Mouse (Mus musculus): ENCODE measurements at regions not wholly inside any gene's neighbourhood (a gene's known extent, or its start where the extent isn't known, plus 50 kb on each side); places are given as distances from the start of the nearest gene placed in this dataset.

DNA sequence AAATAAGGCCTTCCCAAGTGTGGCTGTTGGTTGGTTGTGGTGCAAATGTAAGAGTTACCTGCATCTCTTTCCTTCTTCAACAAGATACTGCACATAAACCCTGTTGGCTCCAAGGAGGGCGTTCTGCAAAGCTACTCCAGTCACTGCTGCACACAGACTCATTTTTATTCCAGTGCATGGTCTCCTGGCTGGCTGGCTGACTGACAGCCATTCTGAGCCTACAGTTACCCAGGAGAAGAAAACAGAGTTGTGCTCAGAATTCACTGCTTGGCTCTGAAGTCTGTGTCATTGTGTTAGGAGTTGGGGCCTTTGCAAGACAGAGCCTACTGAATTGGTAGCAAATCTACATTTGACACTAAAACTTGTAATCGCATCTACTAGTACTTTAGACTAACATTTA, 138.0 kb upstream of the Ank start:
- in situ Hi-C loops (cut with MboI; ENCODE audit: low sequenced_read_pairs in 2 of 2, unreplicated experiment in 2 of 2): no loop called here
- no peak overlapping the region for H3K4me3 ChIP-seq (ENCODE audit: insufficient read depth in 1 of 2, low read depth in 1 of 2, low read length in 2 of 2, poor library complexity in 1 of 2, severe bottlenecking in 1 of 2)
- DNase-seq (ENCODE audit: low read depth, low spot score): no peak
- H3K9ac ChIP-seq (ENCODE audit: insufficient read depth, low read depth, low read length, poor library complexity, severe bottlenecking): no peak overlapping the region
- H3K9me3 ChIP-seq (ENCODE audit: control insufficient read depth, insufficient read depth, low read depth, low read length): no peaks in the 10 kb centered on the region
- no peaks in the 10 kb centered on the region for H3K36me3 ChIP-seq (ENCODE audit: control insufficient read depth, insufficient read depth, low read length, poor library complexity, severe bottlenecking)
- no peak overlapping the region for H3K27ac ChIP-seq (ENCODE audit: insufficient read depth, low read depth, low read length, poor library complexity, severe bottlenecking)
- 0 out of 4 replicates have a peak, but pooled peaks cover 0 to 2% of the 10 kb centered on the region in 2 experiments for H3K4me1 ChIP-seq (ENCODE audit: control insufficient read depth in 2 of 2, insufficient read depth in 2 of 2, low read length in 2 of 2, poor library complexity in 1 of 2)
- TF ChIP-seq ZC3H11A (IDR thresholded peaks at IDR 0.05; ENCODE audit: borderline replicate concordance, low read depth, low read length): no peak
- TF ChIP-seq MAFK (IDR thresholded peaks at IDR 0.05; ENCODE audit: insufficient read depth, low read depth, low read length): no peak
- no peak for TF ChIP-seq ZNF384 (IDR thresholded peaks at IDR 0.05; ENCODE audit: low read depth, low read length)
- no peak for TF ChIP-seq CHD2 (IDR thresholded peaks at IDR 0.05; ENCODE audit: low read depth, low read length)
- no peak for TF ChIP-seq HCFC1 (IDR thresholded peaks at IDR 0.05; ENCODE audit: borderline replicate concordance, insufficient read depth, low read length)

DNA sequence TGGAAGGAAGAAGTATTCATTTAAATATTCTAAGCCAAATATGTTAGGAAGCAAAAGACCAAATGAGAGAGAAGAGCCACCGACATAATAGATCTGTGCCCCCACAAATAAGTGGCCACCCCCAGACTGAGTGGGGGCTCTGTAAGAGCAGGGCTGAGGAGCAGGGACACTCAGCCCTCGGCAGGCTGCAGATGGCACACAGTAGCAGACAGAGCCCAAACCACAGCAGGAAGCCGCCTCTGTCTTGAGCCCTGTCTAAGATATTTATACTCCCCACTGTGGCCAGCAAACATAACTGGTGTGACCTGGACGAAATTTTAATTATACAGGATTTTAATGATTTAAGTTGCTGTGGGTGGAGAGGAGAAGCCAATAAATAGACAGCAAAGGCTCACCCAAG, 126.4 kb upstream of the Ank start:
- no peak overlapping the region for H3K27ac ChIP-seq (ENCODE audit: insufficient read depth, low read depth, low read length, poor library complexity, severe bottlenecking)
- in situ Hi-C loops (cut with MboI; ENCODE audit: low sequenced_read_pairs in 2 of 2, unreplicated experiment in 2 of 2): no loop called here
- no peak for TF ChIP-seq CHD2 (IDR thresholded peaks at IDR 0.05; ENCODE audit: low read depth, low read length)
- TF ChIP-seq ZC3H11A (IDR thresholded peaks at IDR 0.05; ENCODE audit: borderline replicate concordance, low read depth, low read length): no peak
- no peak for TF ChIP-seq HCFC1 (IDR thresholded peaks at IDR 0.05; ENCODE audit: borderline replicate concordance, insufficient read depth, low read length)
- no peak for TF ChIP-seq MAFK (IDR thresholded peaks at IDR 0.05; ENCODE audit: insufficient read depth, low read depth, low read length)
- TF ChIP-seq ZNF384 (IDR thresholded peaks at IDR 0.05; ENCODE audit: low read depth, low read length): no peak
- DNase-seq (ENCODE audit: low read depth, low spot score): no peak
- H3K36me3 ChIP-seq (ENCODE audit: control insufficient read depth, insufficient read depth, low read length, poor library complexity, severe bottlenecking): no peaks in the 10 kb centered on the region
- H3K4me1 ChIP-seq (ENCODE audit: control insufficient read depth in 2 of 2, insufficient read depth in 2 of 2, low read length in 2 of 2, poor library complexity in 1 of 2): no peaks in the 10 kb centered on the region
- H3K4me3 ChIP-seq (ENCODE audit: insufficient read depth in 1 of 2, low read depth in 1 of 2, low read length in 2 of 2, poor library complexity in 1 of 2, severe bottlenecking in 1 of 2): no peak overlapping the region
- no peaks in the 10 kb centered on the region for H3K9me3 ChIP-seq (ENCODE audit: control insufficient read depth, insufficient read depth, low read depth, low read length)
- no peak overlapping the region for H3K9ac ChIP-seq (ENCODE audit: insufficient read depth, low read depth, low read length, poor library complexity, severe bottlenecking)

GRCm38 (mm10) chr15:27341518-27341976, 124.9 kb upstream of the Ank start:
- TF ChIP-seq ZNF384 (IDR thresholded peaks at IDR 0.05; ENCODE audit: low read depth, low read length): no peak
- no peak for TF ChIP-seq CHD2 (IDR thresholded peaks at IDR 0.05; ENCODE audit: low read depth, low read length)
- no peak for TF ChIP-seq HCFC1 (IDR thresholded peaks at IDR 0.05; ENCODE audit: borderline replicate concordance, insufficient read depth, low read length)
- TF ChIP-seq MAFK (IDR thresholded peaks at IDR 0.05; ENCODE audit: insufficient read depth, low read depth, low read length): no peak
- TF ChIP-seq ZC3H11A (IDR thresholded peaks at IDR 0.05; ENCODE audit: borderline replicate concordance, low read depth, low read length): no peak
- Histone ChIP-seq H3K36me3 (ENCODE audit: control insufficient read depth, insufficient read depth, low read length, poor library complexity, severe bottlenecking) (no peaks in the 10 kb centered on the region), H3K27ac (ENCODE audit: insufficient read depth, low read depth, low read length, poor library complexity, severe bottlenecking) (no peak overlapping the region), H3K9ac (ENCODE audit: insufficient read depth, low read depth, low read length, poor library complexity, severe bottlenecking) (no peak overlapping the region), H3K4me1 (ENCODE audit: control insufficient read depth in 2 of 2, insufficient read depth in 2 of 2, low read length in 2 of 2, poor library complexity in 1 of 2) (no peaks in the 10 kb centered on the region), H3K9me3 (ENCODE audit: control insufficient read depth, insufficient read depth, low read depth, low read length) (no peaks in the 10 kb centered on the region), H3K4me3 (ENCODE audit: insufficient read depth in 1 of 2, low read depth in 1 of 2, low read length in 2 of 2, poor library complexity in 1 of 2, severe bottlenecking in 1 of 2) (no peak overlapping the region)
- DNase-seq (ENCODE audit: low read depth, low spot score): no peak
- in situ Hi-C loops (cut with MboI; ENCODE audit: low sequenced_read_pairs in 2 of 2, unreplicated experiment in 2 of 2): no loop called here

DNA sequence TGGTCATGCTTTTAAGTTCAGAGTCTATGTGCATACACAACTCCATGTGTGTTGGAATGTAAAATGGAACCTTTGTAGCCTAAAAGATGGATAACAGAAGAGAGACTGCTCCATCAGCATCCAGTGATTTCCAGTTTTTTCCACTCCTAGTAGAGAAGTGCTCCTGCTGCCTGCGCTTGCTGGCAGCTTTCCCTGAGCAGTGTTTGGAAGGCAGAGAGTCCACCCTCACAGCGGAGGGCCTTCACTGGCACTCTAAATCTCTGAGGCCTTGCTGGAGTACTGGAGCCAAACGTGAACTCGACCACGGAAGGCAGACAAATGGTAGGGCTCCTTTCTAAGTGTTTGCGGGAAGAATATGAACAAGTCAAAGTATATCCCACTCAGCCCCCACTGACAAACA, 108.0 kb upstream of the Ank start:
- H3K9me3 ChIP-seq (ENCODE audit: control insufficient read depth, insufficient read depth, low read depth, low read length): no peaks in the 10 kb centered on the region
- TF ChIP-seq MAFK (IDR thresholded peaks at IDR 0.05; ENCODE audit: insufficient read depth, low read depth, low read length) (no peak), ZC3H11A (IDR thresholded peaks at IDR 0.05; ENCODE audit: borderline replicate concordance, low read depth, low read length) (no peak), CHD2 (IDR thresholded peaks at IDR 0.05; ENCODE audit: low read depth, low read length) (no peak), HCFC1 (IDR thresholded peaks at IDR 0.05; ENCODE audit: borderline replicate concordance, insufficient read depth, low read length) (no peak), ZNF384 (IDR thresholded peaks at IDR 0.05; ENCODE audit: low read depth, low read length) (no peak)
- no peaks in the 10 kb centered on the region for H3K36me3 ChIP-seq (ENCODE audit: control insufficient read depth, insufficient read depth, low read length, poor library complexity, severe bottlenecking)
- H3K9ac ChIP-seq (ENCODE audit: insufficient read depth, low read depth, low read length, poor library complexity, severe bottlenecking): no peak overlapping the region
- no peak overlapping the region for H3K27ac ChIP-seq (ENCODE audit: insufficient read depth, low read depth, low read length, poor library complexity, severe bottlenecking)
- in situ Hi-C loops (cut with MboI; ENCODE audit: low sequenced_read_pairs in 2 of 2, unreplicated experiment in 2 of 2): no loop called here
- H3K4me1 ChIP-seq (ENCODE audit: control insufficient read depth in 2 of 2, insufficient read depth in 2 of 2, low read length in 2 of 2, poor library complexity in 1 of 2): no peaks in the 10 kb centered on the region
- no peak for DNase-seq (ENCODE audit: low read depth, low spot score)
- H3K4me3 ChIP-seq (ENCODE audit: insufficient read depth in 1 of 2, low read depth in 1 of 2, low read length in 2 of 2, poor library complexity in 1 of 2, severe bottlenecking in 1 of 2): no peak overlapping the region

GRCm38 (mm10) chr15:27359271-27359670, 107.2 kb upstream of the Ank start:
- Histone ChIP-seq H3K36me3 (ENCODE audit: control insufficient read depth, insufficient read depth, low read length, poor library complexity, severe bottlenecking) (no peaks in the 10 kb centered on the region), H3K27ac (ENCODE audit: insufficient read depth, low read depth, low read length, poor library complexity, severe bottlenecking) (no peak overlapping the region), H3K9ac (ENCODE audit: insufficient read depth, low read depth, low read length, poor library complexity, severe bottlenecking) (no peak overlapping the region), H3K9me3 (ENCODE audit: control insufficient read depth, insufficient read depth, low read depth, low read length) (no peaks in the 10 kb centered on the region), H3K4me1 (ENCODE audit: control insufficient read depth in 2 of 2, insufficient read depth in 2 of 2, low read length in 2 of 2, poor library complexity in 1 of 2) (no peaks in the 10 kb centered on the region), H3K4me3 (ENCODE audit: insufficient read depth in 1 of 2, low read depth in 1 of 2, low read length in 2 of 2, poor library complexity in 1 of 2, severe bottlenecking in 1 of 2) (no peak overlapping the region)
- no peak for DNase-seq (ENCODE audit: low read depth, low spot score)
- no peak for TF ChIP-seq HCFC1 (IDR thresholded peaks at IDR 0.05; ENCODE audit: borderline replicate concordance, insufficient read depth, low read length)
- no peak for TF ChIP-seq MAFK (IDR thresholded peaks at IDR 0.05; ENCODE audit: insufficient read depth, low read depth, low read length)
- TF ChIP-seq ZNF384 (IDR thresholded peaks at IDR 0.05; ENCODE audit: low read depth, low read length): no peak
- TF ChIP-seq ZC3H11A (IDR thresholded peaks at IDR 0.05; ENCODE audit: borderline replicate concordance, low read depth, low read length): no peak
- TF ChIP-seq CHD2 (IDR thresholded peaks at IDR 0.05; ENCODE audit: low read depth, low read length): no peak
- in situ Hi-C loops (cut with MboI; ENCODE audit: low sequenced_read_pairs in 2 of 2, unreplicated experiment in 2 of 2): no loop called here
